ENCODE assay signal across 24 mouse cellular contexts in the genomic region with DNA sequence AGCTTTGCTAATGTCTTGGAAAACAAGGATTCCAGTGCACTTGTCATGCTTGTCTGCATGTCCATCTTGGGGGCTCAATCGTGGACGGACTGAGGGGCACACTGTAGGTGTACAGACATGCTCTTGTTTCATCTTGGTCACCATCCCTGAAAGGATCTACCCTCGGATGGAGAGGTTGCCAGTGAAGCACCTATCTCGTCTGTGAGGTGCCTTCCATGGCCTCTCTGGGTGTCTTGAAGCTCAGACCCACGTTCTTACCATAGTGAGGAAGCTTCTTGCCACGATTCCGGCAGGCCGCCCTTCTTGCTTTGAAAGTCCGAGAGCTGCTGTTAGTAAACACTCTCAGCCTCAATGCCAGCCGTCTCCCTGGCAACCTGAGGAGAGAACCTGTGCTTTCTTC.
"Had no signal": no experiment of that assay in that cellular context is flagged by ENCODE, and none has a peak within 500 bp of the region (broad histone marks: within the 10 kb centered on the region; RNA-seq: fewer than 3 reads in every experiment).

No protein-coding gene starts in this region.

- H3K4me1 ChIP-seq: limb, embryonic 12.5 days; limb, embryonic 13.5 days; limb, embryonic 15.5 days; liver, embryonic 12.5 days; lung, embryonic 15.5 days; midbrain, embryonic 10.5 days; midbrain, embryonic 12.5 days; midbrain, embryonic 15.5 days; neural tube, embryonic 12.5 days had no signal

- H3K4me3 ChIP-seq: limb, embryonic 10.5 days; limb, embryonic 12.5 days; limb, embryonic 13.5 days; limb, embryonic 15.5 days; liver, embryonic 12.5 days; liver, embryonic 13.5 days; liver, embryonic 15.5 days; lung, embryonic 15.5 days; megakaryocyte, embryonic 14.5 days; midbrain, embryonic 10.5 days; midbrain, embryonic 12.5 days; midbrain, embryonic 13.5 days; midbrain, embryonic 15.5 days; myocyte; neural tube, embryonic 12.5 days; neural tube, embryonic 13.5 days had no signal

- H3K27ac ChIP-seq: limb, embryonic 10.5 days; limb, embryonic 12.5 days; limb, embryonic 13.5 days; limb, embryonic 15.5 days; liver, embryonic 12.5 days; liver, embryonic 13.5 days; liver, embryonic 14.5 days; liver, embryonic 15.5 days; lung, embryonic 15.5 days; macrophage; midbrain, embryonic 10.5 days; midbrain, embryonic 12.5 days; midbrain, embryonic 15.5 days; neural tube, embryonic 12.5 days; neural tube, embryonic 13.5 days had no signal

- H3K9me3 ChIP-seq: limb, embryonic 10.5 days; limb, embryonic 12.5 days; limb, embryonic 13.5 days; limb, embryonic 15.5 days; liver, embryonic 12.5 days; liver, embryonic 13.5 days; liver, embryonic 15.5 days; lung, embryonic 15.5 days; megakaryocyte, embryonic 14.5 days; midbrain, embryonic 10.5 days; midbrain, embryonic 12.5 days; midbrain, embryonic 13.5 days; midbrain, embryonic 15.5 days; neural tube, embryonic 12.5 days; neural tube, embryonic 13.5 days had no signal

- DNase-seq: liver; liver, embryonic 13.5 days; liver, postnatal 0 days; lung, adult 2 months; lung, embryonic 14.5 days; lung, postnatal 14 days; midbrain, embryonic 14.5 days had no signal

- H3K27me3 ChIP-seq: limb, embryonic 12.5 days; limb, embryonic 13.5 days; limb, embryonic 15.5 days; liver, embryonic 12.5 days; liver, embryonic 13.5 days; liver, embryonic 15.5 days; lung, embryonic 15.5 days; megakaryocyte, embryonic 14.5 days; midbrain, embryonic 12.5 days; midbrain, embryonic 13.5 days; midbrain, embryonic 15.5 days; neural tube, embryonic 12.5 days; neural tube, embryonic 13.5 days had no signal
